Mouse (Mus musculus) myocyte (in vitro differentiated cells): Measurements from ENCODE around the gene Klhl7. TPM values are rescaled to one million over a fixed set of nuclear protein-coding genes. Genes with fewer than 3 reads are reported as not detected.

Experiments used
- H3K27me3 ChIP-seq: one replicate; pipeline ENCODE4 v1.6.1; 2011; ENCODE audit not compliant: control insufficient read depth, insufficient read depth, insufficient read length
- H3K36me3 ChIP-seq: one replicate; pipeline ENCODE4 v1.6.1; 2011; ENCODE audit not compliant: control insufficient read depth, insufficient read depth
- H3K4me2 ChIP-seq: one replicate; pipeline ENCODE4 v1.6.1; 2011; ENCODE audit warnings: low read depth, control low read depth
- H3K4me3 ChIP-seq: one replicate; pipeline ENCODE4 v1.5.1; 2011; ENCODE audit warnings: mild to moderate bottlenecking, control low read depth, moderate library complexity
- H3K79me2 ChIP-seq: one replicate; pipeline ENCODE4 v1.6.1; 2011; ENCODE audit not compliant: control insufficient read depth, insufficient read depth
- H3ac ChIP-seq: one replicate; pipeline ENCODE4 v1.6.1; 2011; ENCODE audit not compliant: control insufficient read depth, insufficient read length
- CEBPB ChIP-seq: IDR thresholded peaks from 2 replicates; pipeline ENCODE4 v1.6.1; 2011; ENCODE audit warnings: mild to moderate bottlenecking, moderate library complexity; ENCODE audit not compliant: poor library complexity, insufficient read depth, severe bottlenecking
- E2F4 ChIP-seq: IDR thresholded peaks from one replicate; pipeline ENCODE4 v1.6.1; 2011; ENCODE audit warnings: mild to moderate bottlenecking, control low read depth, moderate library complexity; ENCODE audit not compliant: insufficient read depth
- MAX ChIP-seq: IDR thresholded peaks from one replicate; pipeline ENCODE4 v1.6.1; 2011; ENCODE audit warnings: low read depth, mild to moderate bottlenecking, control low read depth
- MYOD1 ChIP-seq, 3 experiments: IDR thresholded peaks; one replicate each; pipeline ENCODE4 v1.6.1; 2011; ENCODE audit warnings: control low read depth in 2 of 3, low read depth in 2 of 3, mild to moderate bottlenecking in 2 of 3, moderate library complexity in 1 of 3; ENCODE audit not compliant: insufficient read length in 2 of 3, control insufficient read depth in 1 of 3
- MYOG ChIP-seq, 3 experiments: IDR thresholded peaks; one replicate each; pipeline ENCODE4 v1.6.1; 2011; ENCODE audit warnings: control low read depth in 2 of 3, low read depth in 2 of 3, mild to moderate bottlenecking in 2 of 3; ENCODE audit not compliant: insufficient read length in 2 of 3, control insufficient read depth in 1 of 3, insufficient read depth in 1 of 3
- POLR2A ChIP-seq: IDR thresholded peaks from one replicate; pipeline ENCODE4 v1.6.1; 2011; ENCODE audit warnings: low read depth, mild to moderate bottlenecking, control low read depth, moderate library complexity; ENCODE audit not compliant: insufficient read length
- POLR2AphosphoS2 ChIP-seq: IDR thresholded peaks from one replicate; pipeline ENCODE4 v1.6.1; 2011; ENCODE audit warnings: low read depth, control low read depth; ENCODE audit not compliant: insufficient read length
- REST ChIP-seq: IDR thresholded peaks from one replicate; pipeline ENCODE4 v1.6.1; 2011; ENCODE audit warnings: mild to moderate bottlenecking, control low read depth, moderate library complexity; ENCODE audit not compliant: insufficient read depth, insufficient read length
- SRF ChIP-seq: IDR thresholded peaks from one replicate; pipeline ENCODE4 v1.6.1; 2011; ENCODE audit warnings: low read depth; ENCODE audit not compliant: control insufficient read depth, insufficient read length
- TCF12 ChIP-seq: IDR thresholded peaks from one replicate; pipeline ENCODE4 v1.6.1; 2011; ENCODE audit warnings: mild to moderate bottlenecking, control low read depth; ENCODE audit not compliant: poor library complexity, insufficient read depth, severe bottlenecking
- TCF3 ChIP-seq: IDR thresholded peaks from one replicate; pipeline ENCODE4 v1.6.1; 2011; ENCODE audit warnings: low read depth, control low read depth; ENCODE audit not compliant: insufficient read length
- USF1 ChIP-seq: IDR thresholded peaks from one replicate; pipeline ENCODE4 v1.6.1; 2011; ENCODE audit warnings: low read depth, mild to moderate bottlenecking, control low read depth, moderate library complexity
- polyA plus RNA-seq: library from polyadenylated mRNA; unstranded; fragments of >200 nt; fragmentation: generic; extraction: Trizol; gene quantifications from one replicate; pipeline ENCODE4 v1.2.1, GENCODE M21; 2012; ENCODE audit warnings: missing spikeins

Klhl7 gene
- polyA plus RNA-seq, 1 experiment: 6.8 TPM

DNA sequence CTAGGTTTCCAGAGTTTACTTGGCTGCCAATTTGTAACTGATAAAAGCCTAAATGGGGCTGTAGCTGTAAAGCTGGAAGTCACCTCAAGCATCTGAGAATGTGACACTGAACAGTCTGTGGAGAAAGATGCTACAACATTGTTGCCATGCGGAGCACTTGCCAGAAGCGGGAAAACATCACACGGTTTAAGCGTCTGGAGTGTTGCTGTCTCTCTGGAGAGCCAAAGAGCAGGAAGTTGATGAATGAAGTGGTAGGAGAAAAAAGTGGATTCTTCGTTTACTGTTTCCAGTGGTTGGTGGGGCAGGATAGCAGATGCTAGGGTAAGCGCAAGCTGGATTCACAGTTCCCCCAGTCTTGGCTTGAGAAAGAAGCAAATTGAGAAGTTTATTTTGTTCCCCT, 19.6 kb upstream of the Klhl7 start:
- Histone ChIP-seq H3K36me3 (no peaks in the 10 kb centered on the region), H3K79me2 (no peaks in the 10 kb centered on the region), H3ac (no peak overlapping the region), H3K4me3 (no peak overlapping the region), H3K4me2 (no peak overlapping the region), H3K27me3 (peaks cover 35% of the 10 kb centered on the region)
- TF ChIP-seq MYOG (IDR thresholded peaks at IDR 0.05; ENCODE audit: control insufficient read depth in 1 of 3, insufficient read depth in 1 of 3, insufficient read length in 2 of 3, low read depth in 2 of 3): no peak
- TF ChIP-seq CEBPB: no peak
- TF ChIP-seq POLR2AphosphoS2: no peak
- no peak for TF ChIP-seq MAX
- no peak for TF ChIP-seq REST
- TF ChIP-seq USF1: no peak
- no peak for TF ChIP-seq TCF12
- no peak for TF ChIP-seq TCF3
- no peak for TF ChIP-seq POLR2A

- H3ac ChIP-seq: no peak overlapping the region
- peaks cover 30% of the 10 kb centered on the region for H3K27me3 ChIP-seq
- H3K4me2 ChIP-seq: no peak overlapping the region
- TF ChIP-seq CEBPB (no peak), POLR2AphosphoS2 (no peak), SRF (no peak), MYOD1 (IDR thresholded peaks at IDR 0.05; ENCODE audit: control insufficient read depth in 1 of 3, insufficient read length in 2 of 3, low read depth in 2 of 3) (no peak), USF1 (no peak), TCF12 (no peak), MYOG (IDR thresholded peaks at IDR 0.05; ENCODE audit: control insufficient read depth in 1 of 3, insufficient read depth in 1 of 3, insufficient read length in 2 of 3, low read depth in 2 of 3) (no peak), E2F4 (no peak)
- no peaks in the 10 kb centered on the region for H3K36me3 ChIP-seq
- H3K79me2 ChIP-seq: no peaks in the 10 kb centered on the region
- no peak overlapping the region for H3K4me3 ChIP-seq
These were observed 15.6 kb upstream of the Klhl7 start for GRCm38 (mm10) chr5:24084835-24085234.

DNA sequence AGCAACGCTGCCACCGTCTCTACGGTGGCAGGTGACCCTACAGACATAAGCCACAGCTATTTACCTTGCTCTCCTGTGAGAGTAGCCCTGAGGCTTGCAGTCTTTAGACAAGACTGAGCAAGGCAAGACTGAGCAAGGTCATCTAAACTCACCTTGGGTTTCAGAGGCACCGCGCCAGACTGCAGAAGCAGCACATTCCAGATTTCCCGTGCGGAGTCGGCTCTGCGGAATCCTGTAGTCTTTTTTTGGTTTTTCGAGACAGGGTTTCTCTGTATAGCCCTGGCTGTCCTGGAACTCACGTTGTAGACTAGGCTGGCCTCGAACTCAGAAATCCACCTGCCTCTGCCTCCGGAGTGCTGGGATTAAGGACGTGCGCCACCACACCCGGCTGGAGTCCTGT, 14.2 kb upstream of the Klhl7 start:
- Histone ChIP-seq H3K36me3 (no peaks in the 10 kb centered on the region), H3K4me2 (no peak overlapping the region), H3K27me3 (peaks cover 30% of the 10 kb centered on the region), H3ac (no peak overlapping the region), H3K4me3 (no peak overlapping the region), H3K79me2 (no peaks in the 10 kb centered on the region)
- TF ChIP-seq MYOG (IDR thresholded peaks at IDR 0.05; ENCODE audit: control insufficient read depth in 1 of 3, insufficient read depth in 1 of 3, insufficient read length in 2 of 3, low read depth in 2 of 3) (no peak), REST (no peak), POLR2A (no peak), SRF (no peak), MAX (no peak), E2F4 (no peak), USF1 (no peak), MYOD1 (IDR thresholded peaks at IDR 0.05; ENCODE audit: control insufficient read depth in 1 of 3, insufficient read length in 2 of 3, low read depth in 2 of 3) (no peak), TCF12 (no peak), TCF3 (no peak), POLR2AphosphoS2 (no peak), CEBPB (no peak)

DNA sequence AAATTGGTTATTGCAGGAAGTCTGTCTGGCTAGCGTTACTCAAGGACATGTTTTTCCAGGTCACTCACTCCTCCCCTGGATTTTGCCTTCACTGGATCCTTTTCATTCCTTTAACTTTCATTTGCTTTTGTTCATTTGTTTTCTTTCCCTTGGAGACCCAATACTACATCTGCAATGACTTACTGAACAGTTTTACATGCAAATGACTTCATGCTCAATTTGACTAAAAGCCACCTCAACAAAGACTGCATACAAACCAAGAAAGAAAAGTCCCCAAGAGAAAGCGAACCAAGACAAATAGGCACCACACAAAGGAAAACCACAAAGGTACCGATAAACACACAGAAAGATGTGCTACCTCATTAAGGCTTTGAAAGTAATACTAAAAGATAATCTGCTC, 13.5 kb upstream of the Klhl7 start:
- Histone ChIP-seq H3K36me3 (no peaks in the 10 kb centered on the region), H3K79me2 (no peaks in the 10 kb centered on the region), H3ac (no peak overlapping the region), H3K4me2 (no peak overlapping the region), H3K27me3 (peaks cover 30% of the 10 kb centered on the region), H3K4me3 (no peak overlapping the region)
- TF ChIP-seq E2F4: no peak
- TF ChIP-seq TCF3: no peak
- no peak for TF ChIP-seq POLR2A
- no peak for TF ChIP-seq REST
- no peak for TF ChIP-seq TCF12
- TF ChIP-seq CEBPB: no peak
- no peak for TF ChIP-seq MYOG (IDR thresholded peaks at IDR 0.05; ENCODE audit: control insufficient read depth in 1 of 3, insufficient read depth in 1 of 3, insufficient read length in 2 of 3, low read depth in 2 of 3)
- TF ChIP-seq POLR2AphosphoS2: no peak
- no peak for TF ChIP-seq MAX
- TF ChIP-seq SRF: no peak
- no peak for TF ChIP-seq USF1
- TF ChIP-seq MYOD1 (IDR thresholded peaks at IDR 0.05; ENCODE audit: control insufficient read depth in 1 of 3, insufficient read length in 2 of 3, low read depth in 2 of 3): no peak

DNA sequence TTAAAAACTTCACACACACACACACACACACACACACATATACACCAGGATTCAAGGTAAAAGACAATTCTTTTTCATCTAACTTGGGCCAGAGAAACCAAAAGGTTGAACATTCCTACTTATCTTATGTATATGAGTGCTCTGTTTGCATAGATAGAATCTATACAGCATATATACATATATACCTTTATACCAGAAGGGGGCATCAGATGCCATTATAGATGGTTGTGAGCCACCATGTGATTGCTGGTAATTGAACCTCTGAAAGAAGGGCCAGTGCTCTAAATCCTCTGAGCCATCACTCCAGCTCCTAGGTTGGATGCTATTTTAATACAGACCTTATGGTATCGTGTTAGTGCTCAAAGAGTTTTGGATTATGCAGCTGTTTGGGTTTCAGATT, 12.0 kb upstream of the Klhl7 start:
- H3K4me3 ChIP-seq: no peak overlapping the region
- TF ChIP-seq SRF: no peak
- TF ChIP-seq TCF12: no peak
- no peak for TF ChIP-seq POLR2AphosphoS2
- no peak for TF ChIP-seq MAX
- TF ChIP-seq E2F4: no peak
- TF ChIP-seq MYOD1 (IDR thresholded peaks at IDR 0.05; ENCODE audit: control insufficient read depth in 1 of 3, insufficient read length in 2 of 3, low read depth in 2 of 3): no peak
- no peak for TF ChIP-seq POLR2A
- TF ChIP-seq MYOG (IDR thresholded peaks at IDR 0.05; ENCODE audit: control insufficient read depth in 1 of 3, insufficient read depth in 1 of 3, insufficient read length in 2 of 3, low read depth in 2 of 3): no peak
- H3K79me2 ChIP-seq: no peaks in the 10 kb centered on the region

More for the DNA sequence above, 12.0 kb upstream of the Klhl7 start:
- no peak overlapping the region for H3ac ChIP-seq
- peaks cover 26% of the 10 kb centered on the region for H3K27me3 ChIP-seq
- no peak overlapping the region for H3K4me2 ChIP-seq
- no peaks in the 10 kb centered on the region for H3K36me3 ChIP-seq
